Mouse (Mus musculus) heart, postnatal 0 days (tissue): ENCODE data around the gene Zbtb16. TPM values are rescaled to one million over a fixed set of nuclear protein-coding genes. Genes with fewer than 3 reads are reported as not detected.

Experiments
- ATAC-seq: fragments of 200-750 bp; cut with Nextera tagmentation; 2 replicates; pipeline ENCODE4 v1.8.0; 2017; ENCODE audit warnings: low read depth, moderate number of reproducible peaks, moderate library complexity; ENCODE audit not compliant: insufficient read depth
- DNase-seq: peaks from one replicate; pipeline ENCODE4 v3.0.0-alpha.2; 2016; ENCODE audit warnings: low spot score
- H3K27ac ChIP-seq: fragments of 300-500 bp; sonication (generic); 2 replicates; pipeline ENCODE4 v1.5.1; 2014; ENCODE audit warnings: low read depth, mild to moderate bottlenecking
- H3K27me3 ChIP-seq: fragments of 300-500 bp; sonication (generic); 2 replicates; pipeline ENCODE4 v1.6.1; 2014; ENCODE audit warnings: low read length, mixed read lengths; ENCODE audit not compliant: control insufficient read depth, insufficient read depth
- H3K36me3 ChIP-seq: fragments of 300-500 bp; sonication (generic); replicated peaks from 2 replicates; pipeline ENCODE4 v1.6.1; 2014; ENCODE audit warnings: low read length, mixed read lengths; ENCODE audit not compliant: control insufficient read depth, insufficient read depth
- H3K4me1 ChIP-seq: fragments of 300-500 bp; sonication (generic); 2 replicates; pipeline ENCODE4 v1.6.1; 2014; ENCODE audit warnings: antibody characterized with exemption; ENCODE audit not compliant: control insufficient read depth, insufficient read depth
- H3K4me2 ChIP-seq: fragments of 300-500 bp; sonication (generic); 2 replicates; pipeline ENCODE4 v1.6.1; 2014; ENCODE audit warnings: low read depth, mild to moderate bottlenecking, low read length, moderate library complexity
- H3K4me3 ChIP-seq: fragments of 300-500 bp; sonication (generic); 2 replicates; pipeline ENCODE4 v1.5.1; 2014; ENCODE audit warnings: low read depth, low read length
- H3K9ac ChIP-seq: fragments of 300-500 bp; sonication (generic); replicated peaks from 2 replicates; pipeline ENCODE4 v1.6.1; 2014; ENCODE audit warnings: low read depth, low read length, mixed read lengths
- H3K9me3 ChIP-seq: fragments of 300-500 bp; sonication (generic); replicated peaks from 2 replicates; pipeline ENCODE4 v1.6.1; 2016; ENCODE audit warnings: low read length; ENCODE audit not compliant: control insufficient read depth
- CTCF ChIP-seq: IDR thresholded peaks from 2 replicates; pipeline ENCODE4 v1.5.1; 2016; ENCODE audit warnings: antibody characterized with exemption, control low read depth, low read depth
- EP300 ChIP-seq: IDR thresholded peaks from 2 replicates; pipeline ENCODE4 v1.6.1; 2016; ENCODE audit warnings: antibody characterized with exemption, low read depth
- WGBS: fragments of 180-500 bp; shearing (Covaris S2); extraction: QIAGEN DNeasy Blood & Tissue Kit; methylation state at CpG from one replicate; pipeline ENCODE4 v1.1.7; 2014; 5-methylcytosine and 5-hydroxymethylcytosine counted together
- polyA plus RNA-seq: library from polyadenylated mRNA; unstranded; fragments of >200 nt; fragmentation: Nextera tagmentation; extraction: Ambion mirVana; gene quantifications from 2 replicates; pipeline ENCODE4 v1.2.1, GENCODE M21; 2015
- total RNA-seq: library from RNA; depleted of rRNA; stranded (reverse); fragments of >200 nt; gene quantifications from 2 replicates; pipeline ENCODE4 v1.2.3, GENCODE M21; 2014; ENCODE audit warnings: low replicate concordance

The Zbtb16 gene
- total and polyA plus RNA-seq, 2 experiments from 2014 or later = 5.0 to 54.7 TPM

- ATAC-seq = no peak
- no peak overlapping the region for H3K4me2 ChIP-seq
- H3K4me3 ChIP-seq = no peak overlapping the region
- DNase-seq = no peak
- H3K4me1 ChIP-seq = peaks cover 35% of the 10 kb centered on the region
- TF ChIP-seq CTCF (no peak), EP300 (no peak)
- H3K36me3 ChIP-seq = no peaks in the 10 kb centered on the region
- H3K9ac ChIP-seq = no peak overlapping the region
- no peak overlapping the region for H3K27ac ChIP-seq
- no peaks in the 10 kb centered on the region for H3K27me3 ChIP-seq
- H3K9me3 ChIP-seq = no peaks in the 10 kb centered on the region
- 79% methylated on average over 5 of the region's 5 CpGs for WGBS
Measured at GRCm38 (mm10) chr9:48764311-48764710, 71.7 kb downstream of the Zbtb16 start.

GRCm38 (mm10) chr9:48761732-48762637, 74.0 kb downstream of the Zbtb16 start:
- TF ChIP-seq CTCF (no peak), EP300 (no peak)
- no peak overlapping the region for H3K4me3 ChIP-seq
- no peaks in the 10 kb centered on the region for H3K36me3 ChIP-seq
- DNase-seq (no peak), ATAC-seq (no peak)
- H3K27ac ChIP-seq = peak overlapping the region; percentile 71
- H3K4me1 ChIP-seq = peaks cover 42% of the 10 kb centered on the region
- no peak overlapping the region for H3K9ac ChIP-seq
- H3K4me2 ChIP-seq = no peak overlapping the region
- no peaks in the 10 kb centered on the region for H3K9me3 ChIP-seq
- no peaks in the 10 kb centered on the region for H3K27me3 ChIP-seq
- 85% methylated on average over 14 of the region's 14 CpGs for WGBS

- TF ChIP-seq CTCF (no peak), EP300 (no peak)
- no peaks in the 10 kb centered on the region for H3K27me3 ChIP-seq
- no peak overlapping the region for H3K9ac ChIP-seq
- ATAC-seq = no peak
- no peaks in the 10 kb centered on the region for H3K36me3 ChIP-seq
- H3K9me3 ChIP-seq = no peaks in the 10 kb centered on the region
- 65% methylated on average over 8 of the region's 8 CpGs for WGBS
- peak overlapping the region; percentile 71 for H3K27ac ChIP-seq
- no peak overlapping the region for H3K4me3 ChIP-seq
- H3K4me1 ChIP-seq = peaks cover 42% of the 10 kb centered on the region
- no peak overlapping the region for H3K4me2 ChIP-seq
- DNase-seq = no peak
Measured at GRCm38 (mm10) chr9:48761175-48761556, 74.9 kb downstream of the Zbtb16 start.

GRCm38 (mm10) chr9:48760449-48761174, 75.4 kb downstream of the Zbtb16 start:
- DNase-seq (peak; percentile 89), ATAC-seq (peak; percentile 85)
- TF ChIP-seq CTCF (no peak), EP300 (peak; percentile 68; the same call in 1 of the 2 replicates)
- H3K4me3 ChIP-seq = no peak overlapping the region
- WGBS = 13% methylated on average over 13 of the region's 13 CpGs
- H3K9me3 ChIP-seq = no peaks in the 10 kb centered on the region
- no peaks in the 10 kb centered on the region for H3K27me3 ChIP-seq
- H3K4me1 ChIP-seq = peaks cover 42% of the 10 kb centered on the region
- peak overlapping the region; percentile 71 for H3K27ac ChIP-seq
- H3K36me3 ChIP-seq = no peaks in the 10 kb centered on the region
- no peak overlapping the region for H3K9ac ChIP-seq
- H3K4me2 ChIP-seq = peak overlapping the region; percentile 23; the same call in 1 of the 2 replicates

GRCm38 (mm10) chr9:48759098-48759497, 76.9 kb downstream of the Zbtb16 start:
- H3K4me1 ChIP-seq = peaks cover 49% of the 10 kb centered on the region
- ATAC-seq (no peak), DNase-seq (no peak)
- no peaks in the 10 kb centered on the region for H3K9me3 ChIP-seq
- no peak overlapping the region for H3K27ac ChIP-seq
- no peak overlapping the region for H3K9ac ChIP-seq
- H3K4me2 ChIP-seq = no peak overlapping the region
- no peak overlapping the region for H3K4me3 ChIP-seq
- TF ChIP-seq EP300 (no peak), CTCF (no peak)
- H3K27me3 ChIP-seq = no peaks in the 10 kb centered on the region
- no peaks in the 10 kb centered on the region for H3K36me3 ChIP-seq
- 77% methylated on average over 4 of the region's 4 CpGs for WGBS
